Mouse (Mus musculus): ENCODE measurements around the gene Dok7. TPM values are rescaled to one million over a fixed set of nuclear protein-coding genes. Genes with fewer than 3 reads are reported as not detected.
A peak's percentile ranks its signal among the peaks of the same experiment; 100 is the strongest.

Gene Dok7
- 10 to 100 TPM in 1 of 2 experiments, 1 to 10 TPM in 1; 9.3 to 12.1 TPM for total RNA-seq (2021)
- long read RNA-seq, experiment 1, transcript Dok7-203 (7 exons, 2,779 nt), result major isoform, 9 of 19 reads
- long read RNA-seq, experiment 1, partial matches to known transcripts, result 8 of 19 reads
- long read RNA-seq, experiment 1, other reads (novel, unspliced or antisense), result 2 of 19 reads
- long read RNA-seq, experiment 2, partial matches to known transcripts, result 2 of 9 reads
- long read RNA-seq, experiment 2, other reads (novel, unspliced or antisense), result 3 of 9 reads

DNA sequence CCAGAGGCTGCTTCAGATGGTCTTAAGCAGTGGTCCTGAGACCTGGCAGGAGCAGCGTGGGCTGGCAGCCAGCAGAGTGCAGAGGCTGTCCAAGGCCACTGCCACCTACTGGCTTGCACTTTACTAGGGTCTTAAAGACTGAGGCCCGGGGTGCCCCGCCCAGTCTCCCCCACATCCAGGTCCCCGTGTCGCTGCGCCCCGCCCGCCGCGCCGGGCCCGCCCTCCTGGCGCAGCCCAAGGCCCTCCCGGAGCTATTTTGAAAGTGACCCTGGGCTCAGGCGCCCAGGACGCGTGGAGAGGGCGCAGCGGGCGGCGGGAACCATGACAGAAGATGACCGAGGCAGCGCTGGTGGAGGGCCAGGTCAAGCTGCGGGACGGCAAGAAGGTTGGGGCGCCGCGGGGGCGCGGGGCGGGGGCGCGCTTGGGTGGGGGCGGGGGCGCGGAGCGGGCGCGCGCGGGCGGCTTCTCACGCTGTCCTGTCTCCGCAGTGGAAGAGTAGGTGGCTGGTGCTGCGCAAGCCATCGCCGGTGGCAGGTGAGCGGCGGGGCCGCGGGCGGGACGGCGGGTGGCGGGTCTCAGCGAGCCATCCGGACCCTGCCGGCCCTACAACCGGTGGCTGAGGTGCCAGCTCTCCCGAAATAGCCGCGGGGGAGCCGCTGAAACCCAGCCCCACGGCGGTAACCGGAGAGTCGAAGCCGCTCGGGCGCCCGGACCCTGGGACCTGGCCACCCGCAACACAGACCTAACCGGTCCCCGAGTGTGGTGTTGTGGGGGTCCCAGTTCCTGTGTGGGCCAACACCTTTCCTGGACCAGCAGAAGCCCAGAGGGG lies at the start of gene Dok7:
Gene Dok7 (plus strand): TSS at position 163 of the 829 bp plus-strand sequence.
- peak; percentile 79 for DNase-seq

DNA sequence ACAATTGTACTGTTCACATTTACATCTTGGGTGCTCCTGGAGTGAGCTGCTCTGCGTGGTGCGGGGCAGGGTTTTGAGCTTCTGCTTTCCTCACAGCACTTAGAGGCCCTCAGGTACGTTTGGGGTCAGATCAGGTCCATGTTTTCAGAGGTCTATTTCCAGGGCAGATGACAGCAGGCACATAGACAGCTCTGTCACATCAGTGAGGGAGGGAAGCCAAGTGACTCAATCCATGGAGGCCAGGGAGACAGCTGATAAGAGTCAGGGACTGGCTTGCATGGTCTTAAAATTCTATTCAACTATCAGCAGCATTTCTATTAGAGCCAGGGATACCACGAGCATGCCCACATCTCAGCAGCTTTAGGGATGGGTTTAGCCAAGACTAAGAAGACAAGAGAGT lies 47.4 kb upstream of the Dok7 start:
- peak; percentile 45 for DNase-seq

DNA sequence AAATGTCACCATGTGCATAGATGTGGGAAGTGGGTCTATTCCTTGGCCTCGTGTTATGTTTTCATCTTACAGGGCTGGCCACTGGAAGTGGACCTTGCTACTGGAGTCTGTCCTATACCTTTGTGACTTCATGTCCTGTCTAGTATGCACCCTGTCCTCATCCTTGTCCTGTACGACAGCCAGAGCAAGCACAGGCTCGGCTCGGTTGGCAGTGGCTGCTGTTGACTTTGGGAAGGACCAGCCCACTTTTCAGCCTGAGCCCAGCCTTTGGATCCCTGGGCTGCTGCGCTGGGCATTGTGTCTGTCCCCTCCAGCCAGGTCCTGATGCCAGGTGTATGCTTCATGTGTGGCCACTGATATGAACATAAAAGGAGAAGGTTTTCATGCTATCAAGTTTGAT lies 45.9 kb upstream of the Dok7 start:
- DNase-seq, result peak; percentile 24

DNA sequence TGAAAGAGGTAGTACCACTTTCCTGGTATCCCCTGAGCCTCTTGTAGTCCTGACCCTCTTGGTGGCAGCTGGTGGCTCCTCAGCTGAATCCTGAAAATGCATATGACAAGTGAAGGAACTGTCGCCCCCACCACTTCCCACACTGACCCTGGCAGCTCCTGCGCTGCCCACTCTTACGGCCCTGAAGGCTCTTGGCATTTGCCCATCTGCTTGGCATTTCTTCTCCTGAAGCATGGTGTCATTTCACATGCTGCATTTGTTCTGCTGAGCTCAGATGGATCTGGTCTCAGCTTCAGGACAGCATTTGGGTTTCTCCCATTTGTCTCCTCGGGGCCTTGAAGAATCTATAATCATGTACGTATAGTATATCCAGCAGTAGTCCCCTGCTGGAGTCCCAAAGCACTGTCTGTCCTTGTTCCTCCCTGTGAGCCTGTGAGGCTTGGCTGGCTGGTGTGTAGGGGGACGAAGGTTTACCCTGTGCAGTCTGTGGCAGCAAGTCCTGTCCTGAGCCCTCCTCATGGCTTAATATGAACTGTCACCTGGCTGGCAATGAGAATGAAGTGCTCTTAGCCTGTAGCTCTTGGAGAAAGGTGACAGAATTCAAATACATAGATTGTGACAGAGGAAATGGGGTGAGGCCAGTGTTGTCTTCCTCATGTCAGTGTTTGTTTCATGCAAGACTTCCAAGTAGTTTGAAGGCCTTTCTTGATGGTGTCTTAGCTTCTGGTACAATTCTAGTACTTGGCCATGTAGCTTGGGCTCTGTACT lies 45.2 kb upstream of the Dok7 start:
- peak; percentile 36 for DNase-seq

- DNase-seq, result no peak
Measured at GRCm38 (mm10) chr5:35014036-35014435, 42.5 kb upstream of the Dok7 start.

GRCm38 (mm10) chr5:35019673-35020300 lies 36.8 kb upstream of the Dok7 start:
- DNase-seq, result no peak

- no peak for DNase-seq
Measured at GRCm38 (mm10) chr5:35020410-35021241, 35.9 kb upstream of the Dok7 start.

DNA sequence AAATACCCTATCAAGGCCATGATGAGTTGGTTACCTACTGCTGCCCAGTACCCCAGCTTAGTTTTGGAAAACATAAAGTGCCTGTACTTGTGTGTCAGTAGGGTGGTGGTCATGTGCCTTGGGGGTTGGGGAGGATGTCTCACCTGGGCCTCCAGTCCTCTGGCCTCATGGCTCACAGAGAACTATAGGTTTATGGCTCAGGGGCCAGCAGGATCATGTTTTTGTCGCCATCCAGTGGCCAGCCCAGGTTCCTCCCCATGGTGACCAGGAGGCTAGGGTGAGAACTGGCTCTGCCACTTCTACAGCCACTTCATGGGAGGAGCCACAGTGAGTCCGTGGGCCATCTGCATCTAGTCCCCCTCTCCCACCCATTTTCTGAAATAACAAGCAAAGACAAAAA lies 31.6 kb upstream of the Dok7 start:
- peak; percentile 70 for DNase-seq

- no peak for DNase-seq
Measured at GRCm38 (mm10) chr5:35029303-35029702, 27.3 kb upstream of the Dok7 start.

DNA sequence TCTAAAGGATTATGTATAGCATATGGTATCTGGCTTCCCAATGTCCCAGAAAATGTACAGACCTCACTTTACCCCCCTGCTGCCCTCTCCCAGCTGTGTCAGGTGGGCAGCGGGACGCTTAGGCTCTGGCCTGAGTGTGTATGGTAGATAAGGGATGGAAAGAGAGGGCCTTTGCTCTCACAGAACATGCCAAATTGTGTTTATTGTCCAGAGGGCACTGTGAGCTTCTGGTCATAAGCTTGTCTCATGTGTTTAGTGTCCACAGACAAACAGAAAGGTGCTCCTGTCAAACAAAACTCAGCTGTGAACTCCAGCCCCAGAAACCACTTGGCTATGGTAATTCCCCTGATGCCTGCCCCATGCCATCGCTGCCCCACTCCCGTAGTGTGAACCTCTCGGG lies 26.8 kb upstream of the Dok7 start:
- DNase-seq, result no peak

DNA sequence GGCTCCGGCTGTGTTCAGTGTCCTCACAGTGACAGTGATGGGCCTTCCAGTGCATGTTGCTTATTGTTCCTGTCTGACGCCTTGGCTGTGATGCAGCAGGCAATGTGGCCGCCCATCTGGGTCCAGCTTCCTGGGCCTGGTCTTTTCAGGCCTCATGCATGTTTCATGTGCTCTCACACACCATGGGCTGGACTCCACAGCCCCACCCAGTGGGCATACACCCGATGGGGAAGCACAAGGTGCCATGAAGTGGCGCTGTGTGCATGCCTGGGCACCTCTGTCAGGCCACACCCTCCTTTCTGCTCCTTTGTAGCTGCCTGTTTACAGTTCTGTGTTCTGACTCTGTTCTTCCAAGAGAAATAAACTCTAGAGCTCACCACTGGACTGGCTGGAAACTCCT lies 23.5 kb upstream of the Dok7 start:
- DNase-seq, result no peak

DNA sequence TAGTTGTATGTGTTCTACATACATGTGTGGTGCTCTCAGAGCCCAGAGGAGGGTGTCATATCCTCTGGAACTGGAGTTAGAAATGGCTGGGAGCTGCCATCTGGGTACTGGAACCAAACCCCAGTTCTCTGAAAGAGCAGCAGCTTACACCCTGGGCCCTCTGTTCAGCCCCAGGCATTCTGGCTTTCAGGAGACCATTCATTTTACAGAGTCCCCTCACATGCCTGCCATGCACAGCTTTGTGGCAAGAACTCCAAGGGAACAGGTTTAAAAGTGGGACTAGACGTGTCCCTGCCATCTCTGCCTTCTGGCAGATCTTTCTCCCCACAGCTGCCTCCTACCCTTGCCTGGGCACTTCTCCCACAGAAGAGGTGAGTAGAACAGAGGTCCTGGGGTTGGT lies 22.9 kb upstream of the Dok7 start:
- DNase-seq, result no peak

- DNase-seq, result no peak
Measured at GRCm38 (mm10) chr5:35035141-35035540, 21.4 kb upstream of the Dok7 start.

GRCm38 (mm10) chr5:35035795-35036194 lies 20.8 kb upstream of the Dok7 start:
- no peak for DNase-seq

- no peak for DNase-seq
Measured at GRCm38 (mm10) chr5:35037438-35037837, 19.1 kb upstream of the Dok7 start.

- DNase-seq, result peak; percentile 47
Measured at GRCm38 (mm10) chr5:35041268-35041829, 15.2 kb upstream of the Dok7 start, which contains the start of gene Hgfac. TSS of gene Hgfac (plus strand) at chr5:35041509.

GRCm38 (mm10) chr5:35042431-35043109 lies 14.0 kb upstream of the Dok7 start:
- DNase-seq, result no peak

- DNase-seq, result peak; percentile 84
Measured at GRCm38 (mm10) chr5:35043110-35043451, 13.5 kb upstream of the Dok7 start.

DNA sequence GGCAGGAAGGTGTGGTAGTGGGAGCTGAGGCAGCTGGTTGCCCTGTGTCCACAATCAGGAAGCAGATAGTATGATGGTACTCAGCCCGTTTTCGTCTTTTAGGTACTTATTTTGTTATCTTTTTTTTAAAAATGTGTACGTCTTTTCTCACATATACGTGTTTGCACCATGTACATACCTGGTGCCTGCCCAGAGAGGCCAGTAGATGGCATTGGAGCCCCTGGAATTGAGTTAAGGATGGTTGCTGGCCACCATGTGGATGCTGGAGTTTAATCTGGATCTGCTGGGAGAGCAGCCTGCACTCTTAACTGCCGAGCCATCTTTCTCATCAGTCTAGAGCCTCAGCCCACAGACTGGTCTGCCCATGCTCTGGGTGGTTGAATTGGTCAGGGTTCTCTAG lies 6.0 kb upstream of the Dok7 start:
- no peak for DNase-seq

GRCm38 (mm10) chr5:35054628-35055027 lies 1.9 kb upstream of the Dok7 start:
- DNase-seq, result no peak

DNA sequence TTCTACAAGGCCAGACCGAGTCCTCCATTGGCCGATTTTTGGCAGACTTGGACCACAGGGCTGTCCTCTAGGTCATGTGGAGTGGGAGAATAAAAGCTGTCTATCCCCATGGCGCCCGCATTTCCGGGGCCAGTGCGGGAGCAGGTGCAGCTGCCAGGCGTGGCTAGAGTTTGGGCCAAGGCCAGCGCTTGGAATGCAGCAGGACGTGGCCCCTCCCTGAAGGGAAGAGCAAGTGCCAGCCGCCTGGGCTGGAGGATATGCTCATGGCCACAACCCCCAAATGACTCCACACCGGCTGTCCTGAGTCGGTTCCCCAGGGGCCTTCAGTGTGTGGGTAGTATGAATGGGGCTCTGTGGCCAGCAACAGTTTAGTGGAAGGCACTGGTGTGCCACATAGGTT lies 1.5 kb upstream of the Dok7 start:
- peak; percentile 84 for DNase-seq

Measured in adrenal gland, postnatal 10 days (tissue).